Mouse (Mus musculus) heart, postnatal 14 days (tissue): ENCODE results near the gene Bri3. TPM values are rescaled to one million over a fixed set of nuclear protein-coding genes. Genes with fewer than 3 reads are reported as not detected.

Experiments
- DNase-seq, 2 experiments: peaks; one replicate each; pipeline ENCODE4 v3.0.0; 2021 to 2022
- intact Hi-C: fragments of 180-260 bp; cut with DNase I; formaldehyde crosslinking; loops from one replicate; pipeline ENCODE4 v1.15.1; 2025
- total RNA-seq, 2 experiments: library from RNA; stranded (reverse); gene quantifications; 2 replicates each; pipeline ENCODE4 v1.2.3; 2021

Gene Bri3
- total RNA-seq, 2 experiments from 2014 or later, result 125 to 128 TPM

- intact Hi-C loops, result no loop called here
- DNase-seq, result no peak
Measured at GRCm38 (mm10) chr5:144231410-144231809, 12.8 kb upstream of the Bri3 start.

GRCm38 (mm10) chr5:144232531-144232930, 11.7 kb upstream of the Bri3 start:
- intact Hi-C loops, result no loop called here
- DNase-seq, result no peak

GRCm38 (mm10) chr5:144234222-144234621, 10.0 kb upstream of the Bri3 start:
- intact Hi-C loops, result no loop called here

GRCm38 (mm10) chr5:144234714-144235113, 9.5 kb upstream of the Bri3 start:
- no peak for DNase-seq
- intact Hi-C loops, result no loop called here

More at GRCm38 (mm10) chr5:144234222-144234621, 10.0 kb upstream of the Bri3 start:
- DNase-seq, result no peak

GRCm38 (mm10) chr5:144238969-144239368, 5.3 kb upstream of the Bri3 start:
- no peak for DNase-seq
- intact Hi-C loops, result no loop called here

- DNase-seq, result no peak
- intact Hi-C loops, result no loop called here
Measured at GRCm38 (mm10) chr5:144245592-144245991, 1.4 kb downstream of the Bri3 start.

GRCm38 (mm10) chr5:144246669-144247068, 2.4 kb downstream of the Bri3 start:
- intact Hi-C loops, result no loop called here
- DNase-seq, result no peak

- intact Hi-C loops, result no loop called here
- no peak for DNase-seq
Measured at GRCm38 (mm10) chr5:144247307-144247706, 3.1 kb downstream of the Bri3 start.

- intact Hi-C loops, result no loop called here
- peak in 1 of 2 experiments; percentile 40 for DNase-seq
Measured at GRCm38 (mm10) chr5:144247906-144248585, 3.8 kb downstream of the Bri3 start.

- no peak for DNase-seq
- intact Hi-C loops, result no loop called here
Measured at GRCm38 (mm10) chr5:144249871-144250270, 5.6 kb downstream of the Bri3 start.

- intact Hi-C loops, result no loop called here
- DNase-seq, result peak in 1 of 2 experiments; percentile 28
Measured at GRCm38 (mm10) chr5:144251876-144252577, 7.8 kb downstream of the Bri3 start.

GRCm38 (mm10) chr5:144253212-144253611, 9.0 kb downstream of the Bri3 start:
- intact Hi-C loops, result no loop called here

GRCm38 (mm10) chr5:144254122-144254810, 10.0 kb downstream of the Bri3 start:
- intact Hi-C loops, result no loop called here
- peak; percentile 59 to 68 for DNase-seq

More at GRCm38 (mm10) chr5:144253212-144253611, 9.0 kb downstream of the Bri3 start:
- DNase-seq, result no peak

GRCm38 (mm10) chr5:144254811-144255631, 10.8 kb downstream of the Bri3 start:
- peak; percentile 87 to 89 for DNase-seq
- intact Hi-C loops, result no loop called here

- DNase-seq, result peak; percentile 60 to 66
- intact Hi-C loops, result loop anchor here (2.0 kb wide), 1 partner anchor 33 kb away; the partner anchor contains the start of gene Tecpr1
Measured at GRCm38 (mm10) chr5:144255632-144256540, 11.6 kb downstream of the Bri3 start.

- intact Hi-C loops, result loop anchor here (2.0 kb wide), 1 partner anchor 34 kb away; the partner anchor contains the start of gene Tecpr1
- DNase-seq, result no peak
Measured at GRCm38 (mm10) chr5:144256541-144256870, 12.3 kb downstream of the Bri3 start.

GRCm38 (mm10) chr5:144256888-144257287, 12.7 kb downstream of the Bri3 start:
- intact Hi-C loops, result loop anchor here (2.0 kb wide), 1 partner anchor 34 kb away; the partner anchor contains the start of gene Tecpr1
- DNase-seq, result no peak

- intact Hi-C loops, result loop anchor here (2.0 kb wide), 1 partner anchor 35 kb away; the partner anchor contains the start of gene Tecpr1
- no peak for DNase-seq
Measured at GRCm38 (mm10) chr5:144257451-144258110, 13.3 kb downstream of the Bri3 start.
